Mouse (Mus musculus) myocyte (in vitro differentiated cells): Measurements from ENCODE around the gene Olfr365.

ENCODE experiments used
- MAX ChIP-seq: IDR thresholded peaks from one replicate; pipeline ENCODE4 v1.6.1; 2011; ENCODE audit warnings: low read depth, mild to moderate bottlenecking, control low read depth
- MYOG ChIP-seq, 3 experiments: IDR thresholded peaks; one replicate each; pipeline ENCODE4 v1.6.1; 2011; ENCODE audit warnings: control low read depth in 2 of 3, low read depth in 2 of 3, mild to moderate bottlenecking in 2 of 3; ENCODE audit not compliant: insufficient read length in 2 of 3, control insufficient read depth in 1 of 3, insufficient read depth in 1 of 3
- POLR2A ChIP-seq: IDR thresholded peaks from one replicate; pipeline ENCODE4 v1.6.1; 2011; ENCODE audit warnings: low read depth, mild to moderate bottlenecking, control low read depth, moderate library complexity; ENCODE audit not compliant: insufficient read length
- TCF3 ChIP-seq: IDR thresholded peaks from one replicate; pipeline ENCODE4 v1.6.1; 2011; ENCODE audit warnings: low read depth, control low read depth; ENCODE audit not compliant: insufficient read length
- USF1 ChIP-seq: IDR thresholded peaks from one replicate; pipeline ENCODE4 v1.6.1; 2011; ENCODE audit warnings: low read depth, mild to moderate bottlenecking, control low read depth, moderate library complexity

GRCm38 (mm10) chr2:37187898-37188297 is at the start of gene Olfr365:
- TF ChIP-seq MAX (no peak), POLR2A (no peak), MYOG (IDR thresholded peaks at IDR 0.05; ENCODE audit: control insufficient read depth in 1 of 3, insufficient read depth in 1 of 3, insufficient read length in 2 of 3, low read depth in 2 of 3) (no peak), USF1 (no peak), TCF3 (no peak)
